Mouse (Mus musculus) duodenum, adult 2 months (tissue): ENCODE results near the gene Dnal1. TPM values are rescaled to one million over a fixed set of nuclear protein-coding genes. Genes with fewer than 3 reads are reported as not detected.

Experiments used
- polyA plus RNA-seq: library from polyadenylated mRNA; depleted of rRNA; stranded (reverse); fragments of >200 nt; gene quantifications from 2 replicates; pipeline ENCODE4 v1.2.3, GENCODE M21; 2012; ENCODE audit warnings: low replicate concordance; rRNA removed

Dnal1 gene
- polyA plus RNA-seq: 0.25 and 0.62 TPM in 2 replicates

GRCm38 (mm10) chr12:84114153-84114994, at the start of gene Dnal1:
Dnal1 (plus strand) TSS chr12:84114366.

GRCm38 (mm10) chr12:84068986-84069385, 45.2 kb upstream of the Dnal1 start, which contains the start of gene Acot5:
Acot5 (plus strand) TSS chr12:84069325.

GRCm38 (mm10) chr12:84100604-84101492, 13.3 kb upstream of the Dnal1 start, which contains the start of gene Acot6:
Acot6 (plus strand) TSS chr12:84100654.

GRCm38 (mm10) chr12:84147954-84148621, 33.9 kb downstream of the Dnal1 start, which contains the start of gene Pnma1:
Pnma1 (minus strand) TSS chr12:84148489.

Other genes with a start within 250 kb of the Dnal1 start
- 101 and 125 TPM in 2 replicates for gene Numb, start 192.4 kb upstream of the Dnal1 start, polyA plus RNA-seq
- gene Riox1, start 163.8 kb upstream of the Dnal1 start, polyA plus RNA-seq: 18.0 and 20.5 TPM in 2 replicates
- gene Heatr4, start 129.5 kb upstream of the Dnal1 start, polyA plus RNA-seq: not detected in 2 replicates
- gene Acot2, start 126.5 kb upstream of the Dnal1 start, polyA plus RNA-seq: 12.7 and 13.1 TPM in 2 replicates
- 5.9 and 13.6 TPM in 2 replicates for gene Acot1, start 104.9 kb upstream of the Dnal1 start, polyA plus RNA-seq
- gene Acot4, start 76.0 kb upstream of the Dnal1 start, polyA plus RNA-seq: 21.9 and 52.3 TPM in 2 replicates
- not detected in 2 replicates for gene Gm49366, start 75.4 kb upstream of the Dnal1 start, polyA plus RNA-seq
- 0.08 TPM in 2 replicates for gene Acot3, start 62.2 kb upstream of the Dnal1 start, polyA plus RNA-seq
- gene Acot5, start 45.0 kb upstream of the Dnal1 start, polyA plus RNA-seq: 0.06 TPM in 1 of 2 replicates, not detected in the other
- gene Acot6, start 13.7 kb upstream of the Dnal1 start, polyA plus RNA-seq: 0.71 and 1.7 TPM in 2 replicates
- 0.20 and 0.41 TPM in 2 replicates for gene Pnma1, start 34.1 kb downstream of the Dnal1 start, polyA plus RNA-seq
- 9.3 and 10.4 TPM in 2 replicates for gene Elmsan1, start 104.5 kb downstream of the Dnal1 start, polyA plus RNA-seq
- 4.3 and 5.2 TPM in 2 replicates for gene Ptgr2, start 170.9 kb downstream of the Dnal1 start, polyA plus RNA-seq
- gene Zfp410, start 202.5 kb downstream of the Dnal1 start, polyA plus RNA-seq: 16.1 and 17.3 TPM in 2 replicates
- 35.1 and 38.7 TPM in 2 replicates for gene Coq6, start 247.3 kb downstream of the Dnal1 start, polyA plus RNA-seq
- gene Fam161b, start 247.5 kb downstream of the Dnal1 start, polyA plus RNA-seq: 0.38 and 0.71 TPM in 2 replicates